Mouse (Mus musculus) midbrain, embryonic 11.5 days (tissue): ENCODE measurements around the gene Eif2a. TPM values are rescaled to one million over a fixed set of nuclear protein-coding genes. Genes with fewer than 3 reads are reported as not detected.
"Not testable (repeated sequence)": the region's sequence is repeated elsewhere in the genome, so short reads cannot be mapped to it uniquely, and the experiment has no call there.

Experiments
- ATAC-seq: fragments of 200-750 bp; cut with Nextera tagmentation; 2 replicates; pipeline ENCODE4 v1.8.0; 2017; ENCODE audit warnings: moderate TSS enrichment, moderate library complexity; ENCODE audit not compliant: low FRiP score
- DNase-seq: peaks from one replicate; pipeline ENCODE4 v3.0.0; 2015; ENCODE audit warnings: low spot score; ENCODE audit errors: missing footprints
- H3K27ac ChIP-seq: fragments of 300-500 bp; sonication (generic); 2 replicates; pipeline ENCODE4 v1.5.1; 2014; ENCODE audit warnings: low read depth, low read length
- H3K27me3 ChIP-seq: fragments of 300-500 bp; sonication (generic); 2 replicates; pipeline ENCODE4 v1.6.1; 2014; ENCODE audit warnings: mild to moderate bottlenecking, low read length, moderate library complexity, mixed read lengths; ENCODE audit not compliant: control insufficient read depth, insufficient read depth
- H3K36me3 ChIP-seq: fragments of 300-500 bp; sonication (generic); 2 replicates; pipeline ENCODE4 v1.6.1; 2014; ENCODE audit warnings: mild to moderate bottlenecking, low read length, moderate library complexity, mixed read lengths; ENCODE audit not compliant: control insufficient read depth, insufficient read depth
- H3K4me1 ChIP-seq: fragments of 300-500 bp; sonication (generic); 2 replicates; pipeline ENCODE4 v1.6.1; 2014; ENCODE audit warnings: low read length; ENCODE audit not compliant: control insufficient read depth, insufficient read depth
- H3K4me2 ChIP-seq: fragments of 300-500 bp; sonication (generic); 2 replicates; pipeline ENCODE4 v1.6.1; 2014; ENCODE audit warnings: mild to moderate bottlenecking, moderate library complexity
- H3K4me3 ChIP-seq: fragments of 300-500 bp; sonication (generic); 2 replicates; pipeline ENCODE4 v1.5.1; 2014; ENCODE audit warnings: low read depth, low read length
- H3K9ac ChIP-seq: fragments of 300-500 bp; sonication (generic); 2 replicates; pipeline ENCODE4 v1.6.1; 2014; ENCODE audit warnings: low read length
- H3K9me3 ChIP-seq: fragments of 300-500 bp; sonication (generic); 2 replicates; pipeline ENCODE4 v1.6.1; 2016; ENCODE audit warnings: low read length; ENCODE audit not compliant: control insufficient read depth
- WGBS: fragments of 180-500 bp; shearing (Covaris S2); extraction: QIAGEN DNeasy Blood & Tissue Kit; methylation state at CpG from one replicate; pipeline ENCODE4 v1.1.7; 2014; 5-methylcytosine and 5-hydroxymethylcytosine counted together
- polyA plus RNA-seq: library from polyadenylated mRNA; unstranded; fragments of >200 nt; fragmentation: Nextera tagmentation; extraction: Ambion mirVana; gene quantifications from 2 replicates; pipeline ENCODE4 v1.2.1, GENCODE M21; 2014

The Eif2a gene
- polyA plus RNA-seq, 1 experiment from 2014 or later = 62.7 TPM

DNA sequence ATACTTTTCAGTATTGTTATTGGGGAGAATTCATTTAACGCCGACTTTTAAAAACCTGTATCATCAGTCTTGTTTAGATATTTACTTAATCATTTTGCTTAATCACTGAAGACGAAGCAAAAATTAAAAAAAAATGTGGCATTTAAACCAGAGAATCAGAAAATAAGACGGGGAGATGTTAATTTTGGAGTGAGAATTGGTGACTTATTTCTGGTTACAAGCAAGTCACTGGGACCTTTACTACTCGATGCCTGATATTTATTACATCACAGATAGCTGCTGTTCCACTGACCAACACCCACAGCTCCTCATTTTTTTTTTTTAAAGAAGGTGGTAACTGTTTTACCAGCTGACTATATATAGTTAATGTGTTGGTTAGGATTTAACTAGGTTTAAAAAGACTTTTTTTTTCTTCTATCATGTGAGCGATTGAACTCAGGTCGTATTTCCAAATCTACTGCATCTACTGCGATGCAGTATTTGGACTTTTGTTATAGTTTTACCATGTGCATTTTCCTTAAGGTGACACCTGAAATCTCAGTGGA lies 52.0 kb downstream of the Eif2a start:
- Histone ChIP-seq H3K4me3 (peak overlapping the region; percentile 95), H3K4me1 (peaks cover 4% of the 10 kb centered on the region), H3K27me3 (no peaks in the 10 kb centered on the region), H3K36me3 (peaks cover 6% of the 10 kb centered on the region; the same call in 1 of the 2 replicates), H3K4me2 (peak overlapping the region; percentile 57), H3K9me3 (no peaks in the 10 kb centered on the region), H3K9ac (peak overlapping the region; percentile 99), H3K27ac (no peak overlapping the region)
- 27% methylated on average over 8 of the region's 8 CpGs for WGBS
- ATAC-seq (no peak), DNase-seq (peak; percentile 87)

DNA sequence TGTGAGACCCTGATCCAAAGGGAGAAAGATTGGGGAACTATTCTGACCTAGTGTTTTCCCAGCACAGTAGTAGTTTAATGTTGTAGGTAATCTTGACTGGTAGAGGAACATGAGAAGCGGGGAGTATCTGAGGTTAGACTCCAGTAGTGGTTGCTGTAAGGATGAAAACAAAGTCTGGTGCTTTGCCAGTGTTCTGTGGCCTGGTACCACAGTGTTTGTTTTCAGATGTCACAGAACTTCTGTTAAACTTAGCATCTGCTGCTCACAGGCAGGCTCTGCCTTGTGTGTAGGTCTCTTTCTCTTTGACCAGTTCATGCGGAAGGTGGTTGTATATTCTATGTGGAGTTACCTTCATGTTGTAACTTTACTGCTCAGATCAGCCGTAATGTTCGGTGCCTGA lies 55.9 kb downstream of the Eif2a start:
- no peak overlapping the region for H3K27ac ChIP-seq
- H3K27me3 ChIP-seq = no peaks in the 10 kb centered on the region
- no peak overlapping the region for H3K4me2 ChIP-seq
- H3K9ac ChIP-seq = no peak overlapping the region
- peaks cover 6% of the 10 kb centered on the region; the same call in 1 of the 2 replicates for H3K36me3 ChIP-seq
- ATAC-seq (no peak), DNase-seq (no peak)
- no peaks in the 10 kb centered on the region for H3K9me3 ChIP-seq
- 97% methylated on average over 4 of the region's 4 CpGs for WGBS
- no peak overlapping the region for H3K4me3 ChIP-seq
- peaks cover 4% of the 10 kb centered on the region for H3K4me1 ChIP-seq

DNA sequence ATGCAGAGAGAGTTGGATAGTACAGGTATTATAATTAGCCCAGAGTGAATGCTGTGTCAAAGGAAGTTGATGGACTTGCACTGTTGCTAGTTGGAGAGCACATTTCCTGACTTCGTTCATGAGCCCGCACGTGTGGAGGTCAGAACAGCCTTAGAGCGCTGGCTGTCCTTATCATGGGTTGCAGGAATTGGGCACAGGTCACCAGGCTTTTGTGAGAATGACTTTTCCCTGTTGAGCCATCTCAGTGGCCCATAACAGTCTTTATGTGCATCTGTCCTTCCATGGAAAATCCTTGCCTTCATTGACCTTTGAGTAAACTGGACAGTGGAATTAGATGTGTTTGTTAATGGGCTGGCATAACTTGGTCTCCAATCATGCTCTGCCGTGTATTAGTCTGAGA lies 56.7 kb downstream of the Eif2a start:
- Histone ChIP-seq H3K27ac (no peak overlapping the region), H3K9me3 (no peaks in the 10 kb centered on the region), H3K4me2 (no peak overlapping the region), H3K4me1 (peaks cover 4% of the 10 kb centered on the region), H3K27me3 (no peaks in the 10 kb centered on the region), H3K4me3 (no peak overlapping the region), H3K9ac (no peak overlapping the region), H3K36me3 (peaks cover 6% of the 10 kb centered on the region; the same call in 1 of the 2 replicates)
- ATAC-seq (no peak), DNase-seq (peak; percentile 69)
- WGBS = 86% methylated on average over 5 of the region's 5 CpGs

DNA sequence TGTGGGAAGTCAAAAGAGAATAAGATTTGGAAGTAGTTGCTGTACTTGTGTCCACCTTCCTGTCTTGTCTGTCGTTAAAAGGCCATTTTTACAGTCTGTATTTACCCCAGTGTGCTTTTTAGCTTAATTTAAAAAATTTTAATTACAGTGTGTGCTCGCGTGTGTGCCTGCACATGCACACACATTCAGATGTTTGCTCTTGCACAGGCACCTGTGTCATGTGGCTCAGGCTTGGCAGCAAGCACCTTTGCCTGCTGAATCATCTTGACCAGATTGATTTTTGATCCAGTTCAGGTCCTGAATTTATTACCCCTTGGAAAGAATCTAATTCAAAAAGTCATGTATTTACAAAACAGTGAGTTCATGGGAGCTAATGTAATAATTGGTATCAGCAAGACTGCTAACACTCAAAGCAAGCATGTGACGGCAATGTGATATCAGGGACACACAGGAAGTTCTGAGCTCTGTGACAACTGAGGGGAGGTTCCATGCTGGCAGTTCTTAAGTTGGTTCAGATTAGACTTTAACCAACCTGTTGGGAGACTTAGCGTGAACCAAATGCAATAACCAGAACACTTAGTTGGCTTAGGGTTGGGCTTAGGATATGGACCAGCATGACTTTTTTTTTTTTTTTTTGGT lies 57.3 kb downstream of the Eif2a start:
- H3K4me2 ChIP-seq = no peak overlapping the region
- 92% methylated on average over 5 of the region's 5 CpGs for WGBS
- no peak overlapping the region for H3K27ac ChIP-seq
- H3K27me3 ChIP-seq = no peaks in the 10 kb centered on the region
- H3K4me3 ChIP-seq = no peak overlapping the region
- H3K9ac ChIP-seq = no peak overlapping the region
- peaks cover 6% of the 10 kb centered on the region; the same call in 1 of the 2 replicates for H3K36me3 ChIP-seq
- ATAC-seq (no peak), DNase-seq (peak; percentile 35)
- no peaks in the 10 kb centered on the region for H3K9me3 ChIP-seq
- peaks cover 1% of the 10 kb centered on the region for H3K4me1 ChIP-seq

DNA sequence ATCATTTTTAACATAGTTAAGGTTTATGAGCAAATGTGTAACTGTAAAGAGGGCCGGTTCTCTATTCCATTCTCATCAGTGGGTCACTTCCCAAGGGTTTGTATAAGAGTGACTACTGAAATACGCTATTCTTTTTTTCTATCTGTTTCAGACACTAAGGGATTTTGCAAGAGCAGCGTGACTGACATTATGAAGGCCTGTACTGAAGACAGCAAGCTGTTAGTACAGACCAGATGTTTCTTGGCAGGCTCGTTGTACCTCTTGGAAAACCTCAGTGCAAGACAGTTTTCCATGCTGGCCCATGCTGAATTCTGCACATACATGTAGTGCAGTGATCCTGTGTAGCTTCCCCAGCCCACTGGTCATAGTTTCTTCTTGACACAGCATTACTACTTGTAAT lies 64.9 kb downstream of the Eif2a start:
- WGBS = 96% methylated on average over 4 of the region's 4 CpGs
- H3K4me2 ChIP-seq, H3K27ac ChIP-seq, H3K4me1 ChIP-seq, DNase-seq, ATAC-seq, H3K9me3 ChIP-seq, H3K36me3 ChIP-seq, H3K27me3 ChIP-seq, H3K9ac ChIP-seq, H3K4me3 ChIP-seq: not testable (repeated sequence)

DNA sequence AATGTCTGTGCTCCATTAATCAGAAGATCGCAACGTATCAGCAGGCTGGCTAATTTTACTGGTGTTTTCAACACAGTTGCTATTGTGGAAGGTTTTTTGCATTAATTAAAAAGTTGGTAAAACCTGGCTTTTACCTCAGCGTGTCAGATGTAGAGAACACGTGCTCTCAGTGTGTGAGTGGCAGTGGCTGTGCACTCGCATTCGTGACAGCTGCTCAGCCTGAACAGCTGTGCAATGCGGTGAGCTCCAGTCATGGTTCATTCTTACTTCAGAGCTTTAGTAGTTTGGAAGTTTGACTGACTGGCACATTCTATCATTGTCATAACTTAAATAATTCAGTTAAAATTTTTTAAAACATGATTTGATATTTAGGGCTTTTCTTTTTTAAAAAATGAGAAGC lies 67.0 kb downstream of the Eif2a start:
- WGBS = 90% methylated on average over 7 of the region's 7 CpGs
- not testable (repeated sequence) for H3K4me1 ChIP-seq, H3K27me3 ChIP-seq, H3K9me3 ChIP-seq, H3K4me2 ChIP-seq, H3K4me3 ChIP-seq, H3K36me3 ChIP-seq, H3K27ac ChIP-seq, ATAC-seq, H3K9ac ChIP-seq, DNase-seq

DNA sequence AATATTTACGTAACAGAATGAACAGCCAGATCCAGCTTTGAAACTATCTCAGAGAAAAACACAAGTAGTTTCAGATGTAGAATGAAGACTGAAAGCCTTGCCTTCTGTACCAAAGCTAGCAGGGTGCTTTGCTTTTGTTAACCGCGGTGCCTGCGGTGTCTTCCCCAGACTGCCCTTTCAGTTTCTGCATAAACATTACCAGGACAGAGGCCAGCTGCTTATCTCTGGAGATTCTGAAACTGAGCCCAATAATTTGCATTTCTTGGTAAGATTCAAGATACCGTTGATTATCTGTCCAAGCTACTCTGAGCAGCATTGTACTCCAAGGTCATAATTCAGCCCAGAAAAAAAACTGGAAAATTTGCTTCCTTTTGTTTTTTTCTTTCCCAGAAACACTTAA lies 68.0 kb downstream of the Eif2a start:
- H3K4me2 ChIP-seq = no peak overlapping the region
- H3K27ac ChIP-seq = no peak overlapping the region
- no peak overlapping the region for H3K9ac ChIP-seq
- no peaks in the 10 kb centered on the region for H3K4me1 ChIP-seq
- peak; percentile 84 for DNase-seq
- no peaks in the 10 kb centered on the region for H3K27me3 ChIP-seq
- no peaks in the 10 kb centered on the region; the same call in 1 of the 2 replicates for H3K9me3 ChIP-seq
- ATAC-seq = no peak
- 48% methylated on average over 5 of the region's 5 CpGs for WGBS
- H3K36me3 ChIP-seq = no peaks in the 10 kb centered on the region; the same call in 1 of the 2 replicates
- no peak overlapping the region for H3K4me3 ChIP-seq

Other genes starting within 250 kb of the Eif2a start
- gene Tsc22d2, start 111.1 kb upstream of the Eif2a start, polyA plus RNA-seq = 11.6 and 12.7 TPM in 2 replicates
- 146 and 148 TPM in 2 replicates for gene Serp1, start 71 bp downstream of the Eif2a start, polyA plus RNA-seq
- 29.3 and 30.9 TPM in 2 replicates for gene Selenot, start 50.8 kb downstream of the Eif2a start, polyA plus RNA-seq
- gene Erich6, start 111.4 kb downstream of the Eif2a start, polyA plus RNA-seq = 0.08 TPM in 1 of 2 replicates, not detected in the other
- gene Siah2, start 166.6 kb downstream of the Eif2a start, polyA plus RNA-seq = 3.7 and 4.0 TPM in 2 replicates